In the genomic region with DNA sequence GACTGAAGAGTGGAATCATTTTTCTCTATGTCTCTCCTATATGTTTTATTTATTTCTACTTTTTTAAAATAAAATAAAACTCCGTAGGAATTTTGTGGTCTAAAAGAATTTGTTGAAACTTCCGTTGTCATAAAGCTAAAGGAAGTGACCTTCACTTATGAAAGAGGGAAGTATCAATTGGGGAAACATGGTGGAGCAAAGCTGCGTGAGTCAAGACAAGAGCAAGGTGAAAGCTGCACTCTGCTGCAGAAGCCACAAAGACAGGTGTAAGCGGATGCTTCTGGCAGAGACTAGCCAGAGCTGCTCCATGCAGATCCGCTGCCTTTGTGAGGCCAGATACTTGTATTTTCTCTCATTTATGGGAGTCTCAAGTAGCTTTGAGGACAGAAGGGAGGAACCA, we compare ENCODE assay signal across 30 mouse cellular contexts. TPM values are rescaled to one million over a fixed set of nuclear protein-coding genes. Genes with fewer than 3 reads are reported as not detected.
DNase-seq lines count a peak whose midpoint lies in the region; ATAC-seq and TF ChIP-seq lines count a peak whose summit lies in the region.
"Had no signal": no experiment of that assay in that cellular context is flagged by ENCODE, and none has a peak within 500 bp of the region (broad histone marks: within the 10 kb centered on the region; RNA-seq: fewer than 3 reads in every experiment).

No protein-coding gene starts in this region.

- no peak for TF ChIP-seq POLR2A in bone marrow, adult 2 months (IDR thresholded peaks at IDR 0.05; ENCODE audit: borderline replicate concordance, control insufficient read depth, low read depth, low read length)

- H3K9me3 ChIP-seq in megakaryocyte, embryonic 14.5 days: no peaks in the 10 kb centered on the region
- H3K9me3 ChIP-seq: embryonic facial prominence, embryonic 15.5 days; forebrain, embryonic 10.5 days; heart, embryonic 15.5 days; hindbrain, embryonic 15.5 days had no signal

- no peaks in the 10 kb centered on the region for H3K36me3 ChIP-seq in megakaryocyte, embryonic 14.5 days (replicated peaks; ENCODE audit: low read length)
- no peaks in the 10 kb centered on the region for H3K36me3 ChIP-seq in splenic B cell, adult 2 months (ENCODE audit: control insufficient read depth, insufficient read depth, low read length, poor library complexity, severe bottlenecking)
- H3K36me3 ChIP-seq: embryonic facial prominence, embryonic 15.5 days; forebrain, embryonic 10.5 days; heart, embryonic 15.5 days; hindbrain, embryonic 15.5 days had no signal

- no peak overlapping the region for H3K4me3 ChIP-seq in bone marrow, adult 2 months (replicated peaks; ENCODE audit: control insufficient read depth, low read depth, low read length)
- H3K4me3 ChIP-seq in megakaryocyte, embryonic 14.5 days (replicated peaks): peak overlapping the region; percentile 28
- H3K4me3 ChIP-seq: embryonic facial prominence, embryonic 15.5 days; erythroblast, embryonic 14.5 days; forebrain, embryonic 10.5 days; gastrocnemius, adult 2 months; heart, embryonic 15.5 days; hindbrain, embryonic 15.5 days had no signal

- peak overlapping the region; percentile 67; the same call in 1 of the 2 replicates for H3K27ac ChIP-seq in bone marrow, adult 2 months (ENCODE audit: control insufficient read depth, insufficient read depth, low read depth, low read length, poor library complexity)
- H3K27ac ChIP-seq: embryonic facial prominence, embryonic 15.5 days; forebrain, embryonic 10.5 days; gastrocnemius, adult 2 months; heart, embryonic 15.5 days; hindbrain, embryonic 15.5 days had no signal

- TF ChIP-seq CTCF in bone marrow, adult 2 months (IDR thresholded peaks at IDR 0.05; ENCODE audit: control insufficient read depth, insufficient read depth, low read length): no peak

- ATAC-seq in granulocyte monocyte progenitor cell, adult 5-6 weeks (replicated peaks; ENCODE audit: poor library complexity, severe bottlenecking): peak; percentile 72
- ATAC-seq: CD4-positive, CD25-positive, alpha-beta regulatory T cell, adult 4 months; forebrain, embryonic 14.5 days; intestine, embryonic 16.5 days had no signal

- whole genome bisulfite sequencing in bone marrow, adult 2 months: 11% methylated on average over 5 of the region's 5 CpGs

- peaks cover 1% of the 10 kb centered on the region; the same call in 1 of the 2 replicates for H3K4me1 ChIP-seq in bone marrow, adult 2 months (ENCODE audit: control insufficient read depth, insufficient read depth, low read length)
- peaks cover 75% of the 10 kb centered on the region for H3K4me1 ChIP-seq in megakaryocyte, embryonic 14.5 days
- H3K4me1 ChIP-seq: embryonic facial prominence, embryonic 15.5 days; forebrain, embryonic 10.5 days; heart, embryonic 15.5 days; hindbrain, embryonic 15.5 days had no signal

- H3K27me3 ChIP-seq in megakaryocyte, embryonic 14.5 days (replicated peaks): no peaks in the 10 kb centered on the region
- no peaks in the 10 kb centered on the region; the same call in 1 of the 2 replicates for H3K27me3 ChIP-seq in splenic B cell, adult 2 months (ENCODE audit: control insufficient read depth, insufficient read depth, low read length, poor library complexity, severe bottlenecking)
- H3K27me3 ChIP-seq: heart, embryonic 15.5 days; hindbrain, embryonic 15.5 days had no signal

- peak; percentile 35 for DNase-seq in splenic B cell, adult 2 months (ENCODE audit: low read depth, low spot score)
- no peak for DNase-seq in spleen, postnatal 36 days (ENCODE audit: low spot score in 2 of 2)
- DNase-seq in cerebellum, adult 9-10 months: no peak
- no peak for DNase-seq in testis, postnatal 14 days (ENCODE audit: low spot score)
- DNase-seq: adrenal gland, postnatal 10 days; B cell, adult 2 months; cerebellum, adult 11 months; cerebellum, adult 9-11 months; cerebellum, postnatal 36 days; embryo, embryonic 11 days; gastrocnemius, adult 2 months; gastrocnemius, postnatal 25 days; heart, adult 18-20 months; heart, postnatal 14 days had no signal

RNA-seq across cellular contexts. Expression of gene Ifnab, which starts 7.6 kb away (rescaled TPM):
- not detected in 2 replicates for polyA plus RNA-seq in bone marrow, adult 2 months (2011; ENCODE audit: insufficient read depth, insufficient read length, low replicate concordance, missing spikeins)
- total RNA-seq in granulocyte monocyte progenitor cell, adult 5-6 weeks (2014; fragmentation: Nextera tagmentation): not detected in 2 replicates
- total RNA-seq in granulocyte monocyte progenitor cell, adult 5-6 weeks (2017): not detected in 2 replicates
- polyA plus RNA-seq in megakaryocyte, embryonic 14.5 days (2012; ENCODE audit: insufficient read depth, low replicate concordance): not detected in 2 replicates
- total RNA-seq: adrenal gland, postnatal 10 days; gastrocnemius, adult 2 months; gastrocnemius, postnatal 25 days; heart, adult 18-20 months; heart, postnatal 14 days; MEL had no signal
- polyA plus RNA-seq: brain, embryonic 14.5 days; CD4-positive, CD25-positive, alpha-beta regulatory T cell, adult 4 months; embryonic facial prominence, embryonic 11.5 days; embryonic facial prominence, embryonic 15.5 days; erythroblast, embryonic 14.5 days; forebrain, embryonic 10.5 days; forebrain, embryonic 14.5 days; heart, embryonic 11.5 days; heart, embryonic 15.5 days; hindbrain, embryonic 11.5 days; hindbrain, embryonic 15.5 days; intestine, embryonic 16.5 days had no signal

RNA-seq across cellular contexts. Expression of gene Ifna2, which starts 15.1 kb away (rescaled TPM):
- polyA plus RNA-seq in bone marrow, adult 2 months (2011; ENCODE audit: insufficient read depth, insufficient read length, low replicate concordance, missing spikeins): not detected in 2 replicates
- total RNA-seq in granulocyte monocyte progenitor cell, adult 5-6 weeks (2014; fragmentation: Nextera tagmentation): not detected in 2 replicates
- total RNA-seq in granulocyte monocyte progenitor cell, adult 5-6 weeks (2017): not detected in 2 replicates
- polyA plus RNA-seq in megakaryocyte, embryonic 14.5 days (2012; ENCODE audit: insufficient read depth, low replicate concordance): not detected in 2 replicates
- total RNA-seq: adrenal gland, postnatal 10 days; gastrocnemius, adult 2 months; gastrocnemius, postnatal 25 days; heart, adult 18-20 months; heart, postnatal 14 days; MEL had no signal
- polyA plus RNA-seq: brain, embryonic 14.5 days; CD4-positive, CD25-positive, alpha-beta regulatory T cell, adult 4 months; embryonic facial prominence, embryonic 11.5 days; embryonic facial prominence, embryonic 15.5 days; erythroblast, embryonic 14.5 days; forebrain, embryonic 10.5 days; forebrain, embryonic 14.5 days; heart, embryonic 11.5 days; heart, embryonic 15.5 days; hindbrain, embryonic 11.5 days; hindbrain, embryonic 15.5 days; intestine, embryonic 16.5 days had no signal

RNA-seq across cellular contexts. Expression of gene Ifna16, which starts 22.1 kb away (rescaled TPM):
- polyA plus RNA-seq in bone marrow, adult 2 months (2011; ENCODE audit: insufficient read depth, insufficient read length, low replicate concordance, missing spikeins): not detected in 2 replicates
- total RNA-seq in granulocyte monocyte progenitor cell, adult 5-6 weeks (2014; fragmentation: Nextera tagmentation): not detected in 2 replicates
- total RNA-seq in granulocyte monocyte progenitor cell, adult 5-6 weeks (2017): not detected in 2 replicates
- not detected in 2 replicates for polyA plus RNA-seq in megakaryocyte, embryonic 14.5 days (2012; ENCODE audit: insufficient read depth, low replicate concordance)
- total RNA-seq: adrenal gland, postnatal 10 days; gastrocnemius, adult 2 months; gastrocnemius, postnatal 25 days; heart, adult 18-20 months; heart, postnatal 14 days; MEL had no signal
- polyA plus RNA-seq: brain, embryonic 14.5 days; CD4-positive, CD25-positive, alpha-beta regulatory T cell, adult 4 months; embryonic facial prominence, embryonic 11.5 days; embryonic facial prominence, embryonic 15.5 days; erythroblast, embryonic 14.5 days; forebrain, embryonic 10.5 days; forebrain, embryonic 14.5 days; heart, embryonic 11.5 days; heart, embryonic 15.5 days; hindbrain, embryonic 11.5 days; hindbrain, embryonic 15.5 days; intestine, embryonic 16.5 days had no signal

RNA-seq across cellular contexts. Expression of gene Gm26566, which starts 22.8 kb away (rescaled TPM):
- polyA plus RNA-seq in bone marrow, adult 2 months (2011; ENCODE audit: insufficient read depth, insufficient read length, low replicate concordance, missing spikeins): not detected in 2 replicates
- total RNA-seq in granulocyte monocyte progenitor cell, adult 5-6 weeks (2014; fragmentation: Nextera tagmentation): not detected in 2 replicates
- total RNA-seq in granulocyte monocyte progenitor cell, adult 5-6 weeks (2017): 0.69 TPM in 1 of 2 replicates, not detected in the other
- 0.27 TPM in 1 of 2 replicates, not detected in the other for polyA plus RNA-seq in megakaryocyte, embryonic 14.5 days (2012; ENCODE audit: insufficient read depth, low replicate concordance)
- polyA plus RNA-seq: CD4-positive, CD25-positive, alpha-beta regulatory T cell, adult 4 months had no signal

RNA-seq across cellular contexts. Expression of gene Klhl9, which starts 23.5 kb away (rescaled TPM):
- 10.8 and 18.3 TPM in 2 replicates for polyA plus RNA-seq in bone marrow, adult 2 months (2011; ENCODE audit: insufficient read depth, insufficient read length, low replicate concordance, missing spikeins)
- 33.5 and 45.5 TPM in 2 replicates for total RNA-seq in granulocyte monocyte progenitor cell, adult 5-6 weeks (2014; fragmentation: Nextera tagmentation)
- 72.4 and 96.0 TPM in 2 replicates for total RNA-seq in granulocyte monocyte progenitor cell, adult 5-6 weeks (2017)
- polyA plus RNA-seq in megakaryocyte, embryonic 14.5 days (2012; ENCODE audit: insufficient read depth, low replicate concordance): 1.4 and 2.6 TPM in 2 replicates
